In genomic region chr1:174594989-174595388, GRCm38 (mm10) we compare ENCODE assay signal across 9 mouse cellular contexts.
DNase-seq lines count a peak whose midpoint lies in the region; ATAC-seq and TF ChIP-seq lines count a peak whose summit lies in the region.
"Had no signal": no experiment of that assay in that cellular context is flagged by ENCODE, and none has a peak within 500 bp of the region (broad histone marks: within the 10 kb centered on the region; RNA-seq: fewer than 3 reads in every experiment).

No protein-coding gene starts in this region.

- no peak overlapping the region for H3K9ac ChIP-seq in MEL (ENCODE audit: control insufficient read depth, low read depth, low read length, poor library complexity, severe bottlenecking)
- no peak overlapping the region for H3K9ac ChIP-seq in forebrain, embryonic 16.5 days (replicated peaks; ENCODE audit: low read depth, low read length)
- H3K9ac ChIP-seq in limb, embryonic 11.5 days (ENCODE audit: low read length): no peak overlapping the region
- H3K9ac ChIP-seq: heart, embryonic 13.5 days had no signal

- no peak for TF ChIP-seq POLR2A in MEL (IDR thresholded peaks at IDR 0.05; ENCODE audit: control insufficient read depth in 1 of 2, insufficient read depth in 1 of 2, low read depth in 1 of 2, low read length in 2 of 2, poor library complexity in 1 of 2)

- H3K36me3 ChIP-seq in MEL (ENCODE audit: control insufficient read depth in 1 of 2, insufficient read depth in 2 of 2, low read length in 2 of 2): peaks cover 0 to 8% of the 10 kb centered on the region in 2 experiments; a peak in 2 of 4 replicates
- H3K36me3 ChIP-seq in forebrain, embryonic 16.5 days (ENCODE audit: control insufficient read depth, insufficient read depth): no peaks in the 10 kb centered on the region
- H3K36me3 ChIP-seq in limb, embryonic 11.5 days (ENCODE audit: control insufficient read depth, insufficient read depth, low read length): no peaks in the 10 kb centered on the region
- H3K36me3 ChIP-seq: heart, embryonic 13.5 days had no signal

- ATAC-seq in forebrain, embryonic 16.5 days: peak; percentile 64
- peak; percentile 51; the same call in 1 of the 2 replicates for ATAC-seq in limb, embryonic 11.5 days (ENCODE audit: insufficient number of reproducible peaks, low FRiP score, low TSS enrichment, low read depth)
- no peak for ATAC-seq in activated CD4-positive, CD25-positive, alpha-beta regulatory T cell, adult 4 months

- WGBS in forebrain, embryonic 16.5 days: 11% methylated on average over 4 of the region's 4 CpGs
- WGBS in limb, embryonic 11.5 days: 4% methylated on average over 4 of the region's 4 CpGs

- TF ChIP-seq EP300 in MEL (IDR thresholded peaks at IDR 0.05; ENCODE audit: low read depth in 1 of 2, low read length in 2 of 2): no peak

- H3K79me2 ChIP-seq in MEL (ENCODE audit: control insufficient read depth, insufficient read depth, low read length, poor library complexity): no peaks in the 10 kb centered on the region

- peak; percentile 80 for TF ChIP-seq RAD21 in MEL (IDR thresholded peaks at IDR 0.05; ENCODE audit: low read depth, low read length)

- H3K4me2 ChIP-seq in forebrain, embryonic 16.5 days (ENCODE audit: low read length): no peak overlapping the region
- no peak overlapping the region for H3K4me2 ChIP-seq in limb, embryonic 11.5 days (ENCODE audit: low read depth, severe bottlenecking)
- H3K4me2 ChIP-seq: heart, embryonic 13.5 days had no signal

- no peaks in the 10 kb centered on the region for H3K9me3 ChIP-seq in MEL (replicated peaks; ENCODE audit: insufficient read depth, low read length)
- no peaks in the 10 kb centered on the region for H3K9me3 ChIP-seq in forebrain, embryonic 16.5 days (ENCODE audit: control insufficient read depth, low read length)
- no peaks in the 10 kb centered on the region for H3K9me3 ChIP-seq in limb, embryonic 11.5 days (ENCODE audit: control insufficient read depth, low read length)
- H3K9me3 ChIP-seq: heart, embryonic 13.5 days had no signal

- no peaks in the 10 kb centered on the region; a peak in 1 of 4 replicates for H3K27me3 ChIP-seq in MEL (ENCODE audit: control insufficient read depth in 1 of 2, insufficient read depth in 2 of 2, low read length in 2 of 2)
- no peaks in the 10 kb centered on the region for H3K27me3 ChIP-seq in forebrain, embryonic 16.5 days (replicated peaks; ENCODE audit: control insufficient read depth, insufficient read depth, low read length)
- no peaks in the 10 kb centered on the region for H3K27me3 ChIP-seq in limb, embryonic 11.5 days (ENCODE audit: control insufficient read depth, insufficient read depth, low read length)
- H3K27me3 ChIP-seq: heart, embryonic 13.5 days had no signal

- no peak overlapping the region for H3K27ac ChIP-seq in MEL (ENCODE audit: control insufficient read depth, low read depth, low read length)
- H3K27ac ChIP-seq in forebrain, embryonic 16.5 days (ENCODE audit: low read length): no peak overlapping the region
- H3K27ac ChIP-seq in limb, embryonic 11.5 days (replicated peaks; ENCODE audit: low read depth, low read length): no peak overlapping the region
- H3K27ac ChIP-seq: heart, embryonic 13.5 days had no signal

- TF ChIP-seq CTCF in MEL (IDR thresholded peaks at IDR 0.05 in 2 of 3, conservative IDR thresholded peaks at IDR 0.05 in 1 of 3; ENCODE audit: control insufficient read depth in 1 of 3, insufficient read depth in 1 of 3, low read depth in 2 of 3, low read length in 3 of 3, poor library complexity in 1 of 3, severe bottlenecking in 1 of 3): peak; percentile 63 to 74 (median 71)

- peaks cover 6 to 11% of the 10 kb centered on the region in 2 experiments for H3K4me1 ChIP-seq in MEL (ENCODE audit: control insufficient read depth in 1 of 2, insufficient read depth in 2 of 2, low read length in 2 of 2)
- no peaks in the 10 kb centered on the region for H3K4me1 ChIP-seq in forebrain, embryonic 16.5 days (replicated peaks; ENCODE audit: control insufficient read depth, insufficient read depth, low read length)
- no peaks in the 10 kb centered on the region for H3K4me1 ChIP-seq in limb, embryonic 11.5 days (ENCODE audit: control insufficient read depth, insufficient read depth, low read length)

- no peak overlapping the region for H3K4me3 ChIP-seq in MEL (ENCODE audit: control insufficient read depth in 1 of 2, insufficient read depth in 1 of 2, low read depth in 2 of 2, low read length in 2 of 2)
- H3K4me3 ChIP-seq in forebrain, embryonic 16.5 days (replicated peaks; ENCODE audit: low read length): no peak overlapping the region
- H3K4me3 ChIP-seq in limb, embryonic 11.5 days (ENCODE audit: low read depth, low read length): no peak overlapping the region
- H3K4me3 ChIP-seq: heart, embryonic 13.5 days had no signal

- DNase-seq in B cell, adult 2 months: peak; percentile 59 to 64
- peak; percentile 72 for DNase-seq in MEL (ENCODE audit: low read depth, low spot score)
- DNase-seq in cerebellum, adult 8-10 months: peak; percentile 53
- DNase-seq in kidney, adult 9 months: peak; percentile 56
- DNase-seq in limb, embryonic 11.5 days (ENCODE audit: low spot score): peak; percentile 75
- peak; percentile 62 for DNase-seq in ovary, postnatal 14 days (ENCODE audit: low spot score)

TF ChIP-seq in MEL, 35 proteins besides CTCF, POLR2A, EP300 and RAD21:
- TF ChIP-seq ZC3H11A (IDR thresholded peaks at IDR 0.05; ENCODE audit: low read depth, low read length) (peak; percentile 52), SMC3 (IDR thresholded peaks at IDR 0.05; ENCODE audit: low read depth, low read length) (peak; percentile 70), ZNF384 (IDR thresholded peaks at IDR 0.05; ENCODE audit: low read depth, low read length) (no peak), MXI1 (IDR thresholded peaks at IDR 0.05; ENCODE audit: low read depth, low read length) (no peak), USF2 (IDR thresholded peaks at IDR 0.05; ENCODE audit: borderline replicate concordance in 1 of 2, insufficient read depth in 1 of 2, low read depth in 1 of 2, low read length in 2 of 2) (no peak), RCOR1 (IDR thresholded peaks at IDR 0.05; ENCODE audit: low read depth, low read length) (no peak), MAZ (IDR thresholded peaks at IDR 0.05; ENCODE audit: low read depth, low read length) (no peak), KAT2A (conservative IDR thresholded peaks at IDR 0.05; ENCODE audit: low read depth, low read length) (no peak)
